10 mouse cellular contexts compared by ENCODE assay signal in the genomic region with DNA sequence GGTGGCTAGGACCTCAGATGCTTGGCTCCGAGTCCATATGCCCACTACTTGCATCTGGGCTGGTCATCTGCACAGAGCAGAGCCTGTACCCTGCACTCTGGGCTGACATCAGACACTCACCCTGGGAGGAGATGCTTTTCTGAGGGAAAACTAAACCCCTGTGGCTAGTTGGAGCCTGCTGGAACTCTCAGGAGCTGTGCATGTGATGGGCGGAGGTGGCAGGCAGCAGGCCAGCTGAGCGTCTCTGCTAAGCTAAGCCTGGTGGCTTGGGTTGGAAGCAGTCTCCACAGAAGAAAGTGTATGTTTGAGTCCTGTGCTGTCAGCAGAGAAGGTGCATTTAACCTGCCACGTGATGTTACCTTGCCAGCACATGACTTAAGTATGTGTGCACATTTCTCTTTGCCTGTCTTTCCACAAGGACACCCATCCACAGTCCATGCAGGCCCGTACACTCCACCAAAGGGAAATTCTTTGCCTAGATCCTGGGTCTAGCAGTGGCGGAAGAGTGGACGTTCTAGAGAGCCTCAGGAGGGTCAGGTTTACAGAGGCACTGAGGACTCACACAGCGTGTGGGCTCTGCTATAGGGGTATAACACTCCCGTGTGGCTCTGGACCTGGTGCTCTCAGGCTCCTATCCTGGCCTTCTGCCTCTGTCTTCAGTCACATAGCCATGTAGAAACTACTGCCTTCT. TPM values are rescaled to one million over a fixed set of nuclear protein-coding genes. Genes with fewer than 3 reads are reported as not detected.
A peak's percentile ranks its signal among the peaks of the same experiment; 100 is the strongest.
DNase-seq lines count a peak whose midpoint lies in the region; ATAC-seq lines count a peak whose summit lies in the region.
"Had no signal": no experiment of that assay in that cellular context is flagged by ENCODE, and none has a peak within 500 bp of the region (broad histone marks: within the 10 kb centered on the region; RNA-seq: fewer than 3 reads in every experiment).

No protein-coding gene starts in this region.

- no peak overlapping the region for H3K4me2 ChIP-seq in heart, embryonic 12.5 days

- DNase-seq in frontal cortex, adult 2 months (ENCODE audit: extremely low spot score in 1 of 2, low spot score in 1 of 2): peak; percentile 65 to 80
- no peak for DNase-seq in frontal cortex, postnatal 10 days (ENCODE audit: low spot score in 2 of 2)
- DNase-seq in right cerebral cortex, postnatal 25 days: peak; percentile 69
- no peak for DNase-seq in spleen, adult 18-20 months
- DNase-seq in adrenal gland, adult 2 months: no peak
- DNase-seq: forebrain, postnatal 0 days had no signal

- H3K4me3 ChIP-seq in megakaryocyte, embryonic 14.5 days (replicated peaks): peak overlapping the region; percentile 79
- H3K4me3 ChIP-seq in heart, embryonic 12.5 days: no peak overlapping the region

- peaks cover 93% of the 10 kb centered on the region for H3K4me1 ChIP-seq in megakaryocyte, embryonic 14.5 days
- H3K4me1 ChIP-seq in heart, embryonic 12.5 days (replicated peaks): peaks cover 53% of the 10 kb centered on the region

- H3K9me3 ChIP-seq in megakaryocyte, embryonic 14.5 days: no peaks in the 10 kb centered on the region
- no peaks in the 10 kb centered on the region for H3K9me3 ChIP-seq in heart, embryonic 12.5 days (replicated peaks)

- ATAC-seq in megakaryocyte, adult 5-6 weeks (ENCODE audit: poor library complexity, severe bottlenecking): no peak
- ATAC-seq in heart, embryonic 12.5 days (ENCODE audit: insufficient number of reproducible peaks, low FRiP score): no peak

- H3K27ac ChIP-seq in heart, embryonic 12.5 days (ENCODE audit: poor library complexity, severe bottlenecking): peak overlapping the region; percentile 78; the same call in 1 of the 2 replicates

- 92% methylated on average over 9 of the region's 9 CpGs for WGBS in heart, embryonic 12.5 days

- H3K27me3 ChIP-seq in megakaryocyte, embryonic 14.5 days (replicated peaks): no peaks in the 10 kb centered on the region
- no peaks in the 10 kb centered on the region for H3K27me3 ChIP-seq in heart, embryonic 12.5 days (replicated peaks)
- H3K27me3 ChIP-seq: CH12.LX had no signal

- peak overlapping the region; percentile 14; the same call in 1 of the 2 replicates for H3K9ac ChIP-seq in heart, embryonic 12.5 days
- H3K9ac ChIP-seq: forebrain, postnatal 0 days had no signal

- peaks cover 92% of the 10 kb centered on the region for H3K36me3 ChIP-seq in megakaryocyte, embryonic 14.5 days (replicated peaks; ENCODE audit: low read length)
- H3K36me3 ChIP-seq in heart, embryonic 12.5 days: peaks cover 57% of the 10 kb centered on the region

RNA-seq across cellular contexts. Expression of a gene that starts 31.1 kb away (rescaled TPM):
- polyA plus RNA-seq in frontal cortex, adult 2 months (2012; rRNA removed): 48.6 and 49.5 TPM in 2 replicates
- 21.2 and 22.5 TPM in 2 replicates for polyA plus RNA-seq in megakaryocyte, embryonic 14.5 days (2012; ENCODE audit: insufficient read depth, low replicate concordance)
- 14.9 and 15.3 TPM in 2 replicates for total RNA-seq in megakaryocyte, adult 5-6 weeks (2015)
- total RNA-seq in megakaryocyte, adult 5-6 weeks (2017): 24.7 and 27.7 TPM in 2 replicates
- polyA plus RNA-seq in heart, embryonic 12.5 days (2016; fragmentation: Nextera tagmentation; extraction: Ambion mirVana): 53.5 and 54.0 TPM in 2 replicates
- 10 to 100 TPM; 34.7 to 43.2 TPM for total RNA-seq in adrenal gland, adult 2 months (2021)
- 25.1 and 25.2 TPM in 2 replicates for polyA plus RNA-seq in adrenal gland, adult 2 months (2012; rRNA removed)

RNA-seq across cellular contexts. Expression of a gene that starts 48.5 kb away (rescaled TPM):
- 11.5 and 11.6 TPM in 2 replicates for polyA plus RNA-seq in frontal cortex, adult 2 months (2012; rRNA removed)
- polyA plus RNA-seq in megakaryocyte, embryonic 14.5 days (2012; ENCODE audit: insufficient read depth, low replicate concordance): 1.4 TPM in 1 of 2 replicates, not detected in the other
- total RNA-seq in megakaryocyte, adult 5-6 weeks (2015): 2.5 and 3.1 TPM in 2 replicates
- total RNA-seq in megakaryocyte, adult 5-6 weeks (2017): 5.9 and 7.4 TPM in 2 replicates
- polyA plus RNA-seq in heart, embryonic 12.5 days (2016; fragmentation: Nextera tagmentation; extraction: Ambion mirVana): 13.1 and 14.0 TPM in 2 replicates
- 10 to 100 TPM; 27.0 to 38.3 TPM for total RNA-seq in adrenal gland, adult 2 months (2021)
- polyA plus RNA-seq in adrenal gland, adult 2 months (2012; rRNA removed): 6.8 and 8.4 TPM in 2 replicates

RNA-seq across cellular contexts. Expression of a gene that starts 52.4 kb away (rescaled TPM):
- 10.5 and 10.9 TPM in 2 replicates for polyA plus RNA-seq in frontal cortex, adult 2 months (2012; rRNA removed)
- polyA plus RNA-seq in megakaryocyte, embryonic 14.5 days (2012; ENCODE audit: insufficient read depth, low replicate concordance): 9.1 and 10.4 TPM in 2 replicates
- 10.7 and 12.2 TPM in 2 replicates for total RNA-seq in megakaryocyte, adult 5-6 weeks (2015)
- 26.1 and 30.9 TPM in 2 replicates for total RNA-seq in megakaryocyte, adult 5-6 weeks (2017)
- polyA plus RNA-seq in heart, embryonic 12.5 days (2016; fragmentation: Nextera tagmentation; extraction: Ambion mirVana): 0.13 and 0.15 TPM in 2 replicates
- total RNA-seq in adrenal gland, adult 2 months (2021): 1 to 10 TPM; 3.1 to 6.0 TPM
- 1.3 and 2.3 TPM in 2 replicates for polyA plus RNA-seq in adrenal gland, adult 2 months (2012; rRNA removed)

Comparison
In these comparisons a context has a peak if more than half of its experiments do, and no peak if none do; other contexts are left out.
1. DNase-seq: peak in frontal cortex, adult 2 months (2 of 2) and right cerebral cortex, postnatal 25 days (single experiment); none in frontal cortex, postnatal 10 days (0 of 2), spleen, adult 18-20 months (0 of 2) and adrenal gland, adult 2 months (single experiment).